Mouse (Mus musculus): ENCODE measurements around the gene Psme2. TPM values are rescaled to one million over a fixed set of nuclear protein-coding genes. Genes with fewer than 3 reads are reported as not detected.

The Psme2 gene
- polyA plus RNA-seq, 1 experiment from 2014 or later, result 191 TPM

DNA sequence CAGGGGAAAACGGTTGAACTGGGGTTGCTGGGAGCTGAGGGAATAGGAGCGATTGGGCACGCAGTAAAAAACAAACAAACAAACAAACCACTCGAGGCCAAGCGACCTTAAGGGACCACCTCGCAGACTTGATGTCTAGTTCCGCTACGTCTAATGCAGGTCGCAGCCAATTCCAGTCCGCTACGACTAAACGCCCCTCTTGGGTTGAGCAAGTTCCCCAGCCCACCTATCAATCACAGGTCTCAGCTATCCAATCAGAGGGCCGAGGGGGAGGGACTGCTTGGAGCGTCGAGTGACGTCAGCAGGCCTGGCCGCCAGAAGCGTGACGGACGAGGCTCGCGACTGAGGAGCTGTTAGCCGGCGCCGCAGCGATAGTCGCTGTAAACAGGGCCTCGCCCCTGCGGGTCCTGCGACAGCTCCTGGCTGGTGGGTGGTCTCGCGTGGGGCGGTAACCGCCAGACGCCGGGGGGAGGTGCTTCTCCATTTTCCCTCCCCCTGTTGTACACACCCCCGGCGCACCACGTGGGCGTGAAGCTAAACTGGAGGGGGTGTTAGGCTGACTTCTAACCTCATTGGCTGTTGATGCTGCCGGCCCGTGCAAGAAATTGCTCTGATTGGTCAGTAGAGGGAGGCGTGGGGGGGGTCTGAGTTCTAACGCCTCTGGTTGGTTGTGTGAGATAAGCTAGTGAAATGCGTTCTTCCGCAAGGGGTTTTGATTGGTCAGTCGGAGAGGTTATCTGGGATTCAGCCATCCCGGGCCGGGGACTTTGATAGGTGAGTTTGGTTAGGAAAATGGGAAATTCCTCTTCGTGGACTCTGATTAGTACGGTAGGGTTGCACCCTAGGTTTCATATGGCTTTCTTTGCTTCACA lies 30.5 kb downstream of the Psme2 start, which contains the start of gene A730061H03Rik:
Gene A730061H03Rik, minus strand, starts transcription at position 205 of the 872 bp plus-strand sequence.
- peak; percentile 92 for ATAC-seq (ENCODE audit: extremely low read depth, insufficient number of reproducible peaks, low FRiP score, low TSS enrichment)
- Histone ChIP-seq H3K4me3 (peak within 1 kb of the TSS; percentile 69), H3K27ac (replicated peaks) (peak within 1 kb of the TSS; percentile 99), H3K36me3 (peaks cover 32% of the 10 kb centered on the region), H3K27me3 (replicated peaks) (no peaks in the 10 kb centered on the region), H3K4me2 (peak within 1 kb of the TSS; percentile 78), H3K9ac (peak within 1 kb of the TSS; percentile 89), H3K9me3 (no peaks in the 10 kb centered on the region), H3K4me1 (peaks cover 30% of the 10 kb centered on the region)
- WGBS, result under 1% methylated on average over 51 of the region's 51 CpGs

DNA sequence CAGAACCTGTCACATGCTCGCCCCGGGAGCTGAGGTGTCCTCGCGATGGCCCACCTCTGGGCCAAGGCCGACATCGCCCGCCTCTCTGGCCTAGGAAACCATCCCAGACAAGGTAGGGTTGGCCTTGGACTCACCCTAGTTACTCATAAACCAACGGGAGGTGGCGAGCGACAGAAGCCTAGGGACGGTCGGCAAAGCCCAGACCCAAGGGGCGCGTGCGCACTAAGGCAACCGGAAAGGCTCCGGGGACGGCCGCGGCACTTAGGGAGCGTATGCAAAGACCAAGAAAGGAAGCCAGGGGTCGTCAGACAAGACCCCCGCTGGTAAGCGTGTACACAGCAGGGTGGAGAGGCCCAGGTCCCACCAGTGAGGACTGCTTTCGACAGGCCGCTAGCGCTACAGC lies 31.1 kb downstream of the Psme2 start, which contains the start of gene Dcaf11:
Gene Dcaf11, plus strand, starts transcription at position 208 of the 403 bp plus-strand sequence.
- peak within 1 kb of the TSS; percentile 89 for H3K9ac ChIP-seq
- peaks cover 30% of the 10 kb centered on the region for H3K4me1 ChIP-seq

DNA sequence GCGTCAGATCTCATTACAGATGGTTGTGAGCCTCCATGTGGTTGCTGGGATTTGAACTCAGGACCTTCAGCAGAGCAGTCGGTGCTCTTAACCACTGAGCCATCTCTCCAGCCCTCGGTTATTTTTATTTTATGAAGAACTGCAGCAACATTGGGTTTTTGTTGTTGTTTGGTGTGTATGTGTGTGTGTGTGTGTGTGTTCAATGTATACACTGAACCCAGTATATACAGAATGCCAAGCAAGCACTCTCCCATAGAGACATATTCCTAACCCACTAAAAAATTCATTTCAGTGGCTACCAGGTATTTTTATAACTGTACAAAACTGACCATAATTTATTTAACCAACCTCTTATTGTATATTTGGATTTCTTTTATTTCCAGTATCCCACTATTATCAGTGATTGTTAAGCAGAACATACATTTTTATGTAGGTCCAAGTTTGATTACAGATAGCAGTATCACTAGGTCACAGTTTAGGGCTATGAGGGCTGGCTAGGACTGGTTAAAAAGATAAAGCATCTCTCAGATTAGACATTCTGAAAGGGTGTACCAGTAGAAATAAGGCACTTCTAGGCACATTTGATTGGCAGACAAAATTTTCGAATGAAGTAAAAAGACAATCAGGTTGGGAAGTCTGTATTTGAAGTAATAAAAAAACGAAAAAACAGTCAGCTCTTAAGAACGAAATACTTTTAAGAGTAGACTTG lies 32.0 kb downstream of the Psme2 start:
- peaks cover 17% of the 10 kb centered on the region for H3K36me3 ChIP-seq
- H3K4me2 ChIP-seq, result peak overlapping the region; percentile 78
- H3K9ac ChIP-seq, result peak overlapping the region; percentile 89
- H3K4me1 ChIP-seq, result peaks cover 30% of the 10 kb centered on the region
- H3K9me3 ChIP-seq, result no peaks in the 10 kb centered on the region
- H3K4me3 ChIP-seq, result peak overlapping the region; percentile 69
- 53% methylated on average over 6 of the region's 6 CpGs for WGBS
- H3K27me3 ChIP-seq (replicated peaks), result no peaks in the 10 kb centered on the region
- ATAC-seq (ENCODE audit: extremely low read depth, insufficient number of reproducible peaks, low FRiP score, low TSS enrichment), result no peak
- peak overlapping the region; percentile 99 for H3K27ac ChIP-seq (replicated peaks)

More for the DNA sequence above, 31.1 kb downstream of the Psme2 start, which contains the start of gene Dcaf11:
- Histone ChIP-seq H3K36me3 (peaks cover 26% of the 10 kb centered on the region), H3K4me3 (peak within 1 kb of the TSS; percentile 69), H3K27ac (replicated peaks) (peak within 1 kb of the TSS; percentile 99), H3K27me3 (replicated peaks) (no peaks in the 10 kb centered on the region), H3K4me2 (peak within 1 kb of the TSS; percentile 78), H3K9me3 (no peaks in the 10 kb centered on the region)
- peak; percentile 67 for ATAC-seq (ENCODE audit: extremely low read depth, insufficient number of reproducible peaks, low FRiP score, low TSS enrichment)
- under 1% methylated on average over 27 of the region's 27 CpGs for WGBS

DNA sequence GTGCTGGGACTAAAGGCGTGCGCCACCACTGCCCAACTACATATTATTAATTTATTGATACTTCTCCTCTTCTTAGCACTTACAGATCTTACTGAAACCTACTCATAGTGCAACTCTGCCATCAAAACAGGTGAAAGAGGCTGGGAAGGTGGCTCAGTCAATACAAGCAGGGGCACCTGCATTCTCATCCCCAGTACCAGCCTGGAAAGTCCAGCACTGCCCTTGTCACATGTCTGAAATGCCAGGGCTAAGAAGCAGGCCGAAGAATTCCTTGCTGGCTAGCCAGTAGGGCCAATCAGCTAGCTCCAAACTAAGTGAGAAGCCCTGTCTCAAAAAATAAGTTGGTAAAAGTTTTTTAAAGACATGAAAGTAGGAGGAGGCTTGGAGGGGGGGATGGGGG lies 33.3 kb downstream of the Psme2 start:
- Histone ChIP-seq H3K27me3 (replicated peaks) (no peaks in the 10 kb centered on the region), H3K4me3 (no peak overlapping the region), H3K36me3 (0 out of 2 replicates have a peak, but pooled peaks cover 5% of the 10 kb centered on the region), H3K27ac (replicated peaks) (no peak overlapping the region), H3K4me1 (peaks cover 30% of the 10 kb centered on the region), H3K9ac (no peak overlapping the region), H3K4me2 (no peak overlapping the region), H3K9me3 (no peaks in the 10 kb centered on the region)
- no peak for ATAC-seq (ENCODE audit: extremely low read depth, insufficient number of reproducible peaks, low FRiP score, low TSS enrichment)
- 79% methylated on average over 3 of the region's 3 CpGs for WGBS

DNA sequence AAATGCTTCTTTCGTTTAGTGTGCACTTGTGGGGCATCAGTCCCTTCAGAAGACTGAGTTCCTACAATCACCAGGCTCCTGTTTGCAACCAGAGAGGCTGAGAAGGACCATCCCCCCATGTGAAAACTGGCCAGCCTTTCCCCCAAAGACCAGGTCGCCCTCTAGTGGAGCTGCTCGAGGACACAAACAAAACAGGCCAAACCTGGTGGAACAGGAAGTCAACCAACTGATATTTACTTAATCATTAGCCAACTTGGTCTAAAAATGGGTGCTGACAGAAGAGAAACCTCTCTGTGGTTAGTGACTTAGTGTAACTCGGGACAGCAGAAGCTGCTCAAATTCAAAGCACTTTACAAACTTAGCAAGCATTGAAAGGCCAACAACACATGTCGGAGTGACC lies 33.9 kb downstream of the Psme2 start:
- ATAC-seq (ENCODE audit: extremely low read depth, insufficient number of reproducible peaks, low FRiP score, low TSS enrichment), result no peak
- H3K4me2 ChIP-seq, result no peak overlapping the region
- H3K9ac ChIP-seq, result no peak overlapping the region
- no peak overlapping the region for H3K4me3 ChIP-seq
- no peaks in the 10 kb centered on the region for H3K9me3 ChIP-seq
- WGBS, result 27% methylated on average over 5 of the region's 5 CpGs
- H3K4me1 ChIP-seq, result peaks cover 26% of the 10 kb centered on the region
- H3K36me3 ChIP-seq, result no peaks in the 10 kb centered on the region
- H3K27ac ChIP-seq (replicated peaks), result no peak overlapping the region
- no peaks in the 10 kb centered on the region for H3K27me3 ChIP-seq (replicated peaks)

DNA sequence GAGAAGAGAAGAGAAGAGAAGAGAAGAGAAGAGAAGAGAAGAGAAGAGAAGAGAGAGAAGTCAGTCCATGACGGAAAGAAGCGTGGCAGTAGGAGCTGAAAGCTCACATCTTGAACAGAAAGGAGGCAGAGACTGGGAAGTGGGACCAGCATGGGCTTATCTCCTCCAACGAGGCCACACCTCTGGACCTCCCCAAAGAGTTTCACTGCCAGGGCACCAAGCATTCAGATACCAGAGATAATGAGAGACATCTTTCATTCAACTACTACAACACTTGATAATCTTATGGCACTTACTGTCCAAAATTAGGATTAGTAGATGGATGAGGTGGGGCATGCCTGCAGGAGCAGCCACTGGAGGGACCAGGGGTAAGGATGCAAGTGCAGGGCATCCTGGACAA lies 35.1 kb downstream of the Psme2 start:
- Histone ChIP-seq H3K9ac (no peak overlapping the region), H3K4me2 (no peak overlapping the region), H3K9me3 (no peaks in the 10 kb centered on the region), H3K4me1 (peaks cover 15% of the 10 kb centered on the region), H3K27ac (replicated peaks) (no peak overlapping the region), H3K4me3 (no peak overlapping the region), H3K36me3 (peaks cover 1% of the 10 kb centered on the region), H3K27me3 (replicated peaks) (no peaks in the 10 kb centered on the region)
- 52% methylated on average over 3 of the region's 3 CpGs for WGBS
- ATAC-seq (ENCODE audit: extremely low read depth, insufficient number of reproducible peaks, low FRiP score, low TSS enrichment), result no peak

DNA sequence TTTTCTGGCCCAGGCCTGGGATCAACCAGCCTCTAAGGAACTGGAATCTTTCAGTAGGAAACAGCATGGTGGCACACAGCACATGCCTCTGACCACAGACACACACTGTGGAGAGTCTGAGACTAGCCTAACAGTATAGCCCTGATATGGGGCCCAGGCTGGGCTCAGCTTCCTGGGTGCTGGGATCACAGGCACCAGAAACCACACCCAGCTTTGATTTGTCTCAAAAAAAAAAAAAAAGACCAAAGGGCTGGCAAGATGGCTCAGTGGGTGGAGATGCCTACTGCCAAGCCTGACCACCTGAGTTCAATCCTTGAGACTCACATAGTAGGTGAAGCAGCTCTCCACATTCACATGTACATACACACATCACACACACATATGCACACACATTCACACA lies 36.3 kb downstream of the Psme2 start:
- no peak for ATAC-seq (ENCODE audit: extremely low read depth, insufficient number of reproducible peaks, low FRiP score, low TSS enrichment)
- H3K9ac ChIP-seq, result no peak overlapping the region
- peaks cover 15% of the 10 kb centered on the region for H3K4me1 ChIP-seq
- no peak overlapping the region for H3K27ac ChIP-seq (replicated peaks)
- no peaks in the 10 kb centered on the region for H3K9me3 ChIP-seq
- no peaks in the 10 kb centered on the region for H3K27me3 ChIP-seq (replicated peaks)
- H3K4me3 ChIP-seq, result no peak overlapping the region
- peaks cover 13% of the 10 kb centered on the region for H3K36me3 ChIP-seq
- no peak overlapping the region for H3K4me2 ChIP-seq

DNA sequence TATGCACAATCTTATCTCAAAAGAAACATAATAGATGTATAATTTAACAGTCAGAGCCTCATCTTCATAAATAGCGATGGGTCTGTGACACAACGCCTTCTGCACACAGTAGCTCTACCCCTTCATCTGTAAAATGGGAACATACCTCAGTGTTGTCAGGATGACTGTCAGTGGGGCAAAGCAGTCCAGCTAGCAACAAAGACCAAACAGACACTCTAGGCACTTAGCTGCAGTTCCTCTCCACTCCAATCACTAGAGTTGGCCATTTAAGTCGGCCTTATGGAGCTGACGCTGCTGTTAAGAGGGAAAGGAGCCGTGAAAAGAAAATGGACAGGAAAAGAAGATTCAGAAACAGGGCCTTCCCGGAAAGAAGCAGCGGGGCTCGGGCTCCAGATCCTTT lies 39.1 kb downstream of the Psme2 start:
- ATAC-seq (ENCODE audit: extremely low read depth, insufficient number of reproducible peaks, low FRiP score, low TSS enrichment), result no peak
- no peak overlapping the region for H3K4me2 ChIP-seq
- H3K36me3 ChIP-seq, result peaks cover 41% of the 10 kb centered on the region
- H3K4me3 ChIP-seq, result no peak overlapping the region
- H3K27ac ChIP-seq (replicated peaks), result no peak overlapping the region
- 78% methylated on average over 8 of the region's 8 CpGs for WGBS
- H3K9ac ChIP-seq, result no peak overlapping the region
- H3K4me1 ChIP-seq, result peaks cover 2% of the 10 kb centered on the region
- H3K9me3 ChIP-seq, result no peaks in the 10 kb centered on the region
- H3K27me3 ChIP-seq (replicated peaks), result no peaks in the 10 kb centered on the region

DNA sequence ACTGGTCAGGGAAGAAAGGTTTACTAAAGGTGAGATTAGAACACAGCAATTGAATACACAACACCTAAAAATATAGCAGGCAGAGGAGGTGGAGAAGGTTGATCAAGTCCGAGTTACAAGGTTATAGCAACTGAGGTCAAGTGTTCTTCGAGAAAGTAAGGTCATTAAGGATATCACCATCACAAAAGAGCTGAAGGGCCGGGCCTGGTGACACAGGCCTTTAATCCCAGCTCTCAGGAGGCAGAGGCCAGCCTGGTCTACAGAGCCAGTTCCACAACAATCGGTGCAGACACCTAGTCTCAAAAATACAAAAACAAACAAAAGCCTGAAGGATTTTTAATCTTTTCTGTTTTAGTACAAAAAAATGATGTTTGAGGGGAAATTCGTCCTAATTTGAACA lies 39.6 kb downstream of the Psme2 start:
- H3K9ac ChIP-seq, result no peak overlapping the region
- 64% methylated on average over 5 of the region's 5 CpGs for WGBS
- H3K4me1 ChIP-seq, result no peaks in the 10 kb centered on the region
- H3K27me3 ChIP-seq (replicated peaks), result no peaks in the 10 kb centered on the region
- no peak for ATAC-seq (ENCODE audit: extremely low read depth, insufficient number of reproducible peaks, low FRiP score, low TSS enrichment)
- no peak overlapping the region for H3K4me3 ChIP-seq
- no peaks in the 10 kb centered on the region for H3K9me3 ChIP-seq
- H3K27ac ChIP-seq (replicated peaks), result no peak overlapping the region
- peaks cover 46% of the 10 kb centered on the region for H3K36me3 ChIP-seq
- H3K4me2 ChIP-seq, result no peak overlapping the region

DNA sequence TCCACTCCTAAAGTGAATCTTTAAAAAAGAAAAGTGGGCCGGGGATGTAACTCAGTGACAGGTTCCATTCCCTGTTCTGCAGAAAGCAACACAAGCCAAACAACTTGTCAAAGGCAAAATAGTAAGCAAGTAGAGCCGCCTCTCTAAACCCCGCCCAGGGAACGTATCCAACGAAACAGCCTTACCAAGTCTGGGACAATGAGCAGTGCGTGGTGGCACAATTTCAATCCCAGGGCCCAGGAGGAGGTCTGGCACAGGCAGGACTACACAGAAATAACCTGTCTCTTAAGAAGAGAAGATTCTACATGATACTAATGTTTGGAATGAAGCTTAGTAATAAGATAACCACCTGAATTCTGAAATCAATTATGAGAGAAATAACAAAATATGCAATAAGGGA lies 40.7 kb downstream of the Psme2 start:
- Histone ChIP-seq H3K4me2 (no peak overlapping the region), H3K27ac (replicated peaks) (no peak overlapping the region), H3K36me3 (peaks cover 57% of the 10 kb centered on the region), H3K4me3 (no peak overlapping the region), H3K27me3 (replicated peaks) (no peaks in the 10 kb centered on the region), H3K9ac (no peak overlapping the region), H3K4me1 (no peaks in the 10 kb centered on the region), H3K9me3 (no peaks in the 10 kb centered on the region)
- WGBS, result 84% methylated on average over 6 of the region's 6 CpGs
- ATAC-seq (ENCODE audit: extremely low read depth, insufficient number of reproducible peaks, low FRiP score, low TSS enrichment), result no peak

DNA sequence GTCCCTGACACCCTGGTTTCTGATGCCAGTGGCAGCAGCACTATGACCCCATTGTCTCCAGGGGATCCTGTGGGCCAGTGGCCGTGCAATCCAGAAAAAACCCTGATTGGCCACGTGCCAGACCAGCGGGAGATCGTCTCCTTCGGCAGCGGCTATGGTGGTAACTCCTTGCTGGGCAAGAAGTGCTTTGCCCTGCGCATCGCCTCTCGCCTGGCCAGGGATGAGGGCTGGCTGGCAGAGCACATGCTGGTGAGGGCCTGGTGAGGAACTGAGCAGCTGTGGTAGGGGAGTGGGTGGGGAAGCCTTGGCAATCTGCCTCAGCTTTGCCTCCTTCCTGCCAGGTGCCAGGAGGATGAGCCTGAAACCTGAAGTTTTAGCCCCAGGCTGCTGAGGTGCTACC lies 46.6 kb downstream of the Psme2 start:
- H3K4me2 ChIP-seq, result no peak overlapping the region
- no peak overlapping the region for H3K27ac ChIP-seq (replicated peaks)
- H3K9ac ChIP-seq, result no peak overlapping the region
- WGBS, result 83% methylated on average over 9 of the region's 9 CpGs
- no peaks in the 10 kb centered on the region for H3K27me3 ChIP-seq (replicated peaks)
- H3K4me3 ChIP-seq, result no peak overlapping the region
- ATAC-seq (ENCODE audit: extremely low read depth, insufficient number of reproducible peaks, low FRiP score, low TSS enrichment), result no peak
- H3K36me3 ChIP-seq, result peaks cover 71% of the 10 kb centered on the region
- no peaks in the 10 kb centered on the region for H3K9me3 ChIP-seq
- H3K4me1 ChIP-seq, result peaks cover 20% of the 10 kb centered on the region
